Mouse (Mus musculus): ENCODE data around the gene Urb2.

DNA sequence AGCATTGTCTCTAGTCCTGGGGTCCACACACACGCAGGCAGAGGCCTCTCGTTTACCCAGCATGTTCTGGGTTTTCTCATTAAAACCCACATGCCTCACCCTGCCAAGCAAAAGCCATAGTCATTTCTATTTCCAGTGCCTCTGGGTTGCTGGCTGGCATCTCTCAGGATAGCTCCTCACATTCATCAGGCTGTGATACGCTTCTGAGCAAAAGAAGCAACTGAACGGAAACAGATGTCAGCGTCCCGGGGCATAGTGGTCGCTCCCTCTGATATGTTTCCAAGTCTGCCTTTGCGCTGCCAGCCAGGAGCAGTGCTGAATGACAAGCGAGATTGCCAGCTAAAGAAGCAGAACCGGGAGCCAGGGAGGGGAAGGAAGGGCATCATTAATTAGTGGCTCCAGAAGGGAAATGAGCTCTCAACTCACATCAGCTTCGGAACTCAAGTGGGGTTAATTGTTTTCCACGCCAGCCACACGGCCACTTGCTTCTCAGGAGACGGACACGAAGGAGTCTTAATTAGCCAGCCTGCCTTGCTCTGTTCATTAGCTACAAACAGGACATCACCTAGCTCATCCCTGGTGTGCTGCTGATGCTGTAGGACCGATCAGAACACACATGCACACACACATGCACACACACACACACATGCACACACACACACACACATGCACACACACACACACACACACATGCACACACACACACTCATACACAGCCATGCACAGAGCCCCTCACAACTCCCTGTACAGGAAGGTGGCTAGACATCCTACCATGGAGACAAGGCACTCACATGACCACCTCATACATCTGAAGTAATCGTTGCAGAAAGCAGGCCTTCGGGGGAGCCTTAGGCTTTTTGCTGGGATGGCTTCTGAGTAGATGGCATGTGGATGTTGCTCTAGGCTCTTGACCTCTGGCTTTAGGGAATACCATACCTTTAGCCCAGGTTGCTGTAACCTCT lies 49.3 kb downstream of the Urb2 start:
- TF ChIP-seq CTCF (IDR thresholded peaks at IDR 0.05) (no peak), EP300 (IDR thresholded peaks at IDR 0.05) (no peak)

All from lung, postnatal 0 days (tissue).